Mouse (Mus musculus): ENCODE data around the gene Arhgap15.

Arhgap15 gene

DNA sequence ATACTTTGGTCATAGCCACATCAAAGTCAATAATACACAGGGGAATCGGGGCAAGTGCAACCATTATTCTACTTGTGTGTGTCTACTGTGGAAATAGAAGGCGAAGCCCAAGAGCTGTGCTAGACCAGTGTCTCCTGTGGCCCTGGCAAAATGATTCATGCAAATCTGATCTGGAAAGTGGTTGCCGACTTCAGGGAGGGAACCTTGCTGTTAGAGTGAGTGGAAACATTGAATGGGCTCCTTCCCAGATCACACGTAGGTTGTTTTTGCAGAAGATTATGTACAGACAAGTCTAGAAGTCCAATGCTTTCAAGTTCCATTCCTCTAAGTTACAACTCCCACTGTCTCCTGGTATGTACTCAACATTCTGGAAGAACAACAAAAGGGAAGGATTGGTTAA, 606.2 kb downstream of the Arhgap15 start:
- DNase-seq (ENCODE audit: low spot score in 2 of 2), result no peak

GRCm38 (mm10) chr2:44355316-44355715, 606.7 kb downstream of the Arhgap15 start:
- DNase-seq (ENCODE audit: low spot score in 2 of 2), result no peak

GRCm38 (mm10) chr2:44356248-44356886, 607.7 kb downstream of the Arhgap15 start:
- DNase-seq (ENCODE audit: low spot score in 2 of 2), result no peak

DNA sequence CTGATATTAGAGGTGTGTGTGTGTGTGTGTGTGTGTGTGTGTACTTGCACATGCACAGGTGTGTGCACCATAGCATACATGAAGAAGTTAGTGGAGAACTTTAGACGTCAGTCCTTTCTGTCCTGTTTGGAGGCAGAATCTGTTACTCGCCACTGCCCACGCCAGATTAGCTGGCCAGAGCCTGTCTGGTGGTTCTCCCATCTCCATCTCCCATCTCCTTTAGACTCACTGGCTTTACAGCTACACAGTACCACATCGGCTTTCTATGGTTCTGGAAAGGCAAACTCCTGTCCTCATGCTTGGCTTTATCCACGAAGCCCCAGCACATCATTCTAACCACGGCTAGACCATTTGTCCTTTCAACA, 608.2 kb downstream of the Arhgap15 start:
- no peak for DNase-seq (ENCODE audit: low spot score in 2 of 2)

GRCm38 (mm10) chr2:44380225-44380624, 631.6 kb downstream of the Arhgap15 start:
- DNase-seq (ENCODE audit: low spot score in 2 of 2), result no peak

DNA sequence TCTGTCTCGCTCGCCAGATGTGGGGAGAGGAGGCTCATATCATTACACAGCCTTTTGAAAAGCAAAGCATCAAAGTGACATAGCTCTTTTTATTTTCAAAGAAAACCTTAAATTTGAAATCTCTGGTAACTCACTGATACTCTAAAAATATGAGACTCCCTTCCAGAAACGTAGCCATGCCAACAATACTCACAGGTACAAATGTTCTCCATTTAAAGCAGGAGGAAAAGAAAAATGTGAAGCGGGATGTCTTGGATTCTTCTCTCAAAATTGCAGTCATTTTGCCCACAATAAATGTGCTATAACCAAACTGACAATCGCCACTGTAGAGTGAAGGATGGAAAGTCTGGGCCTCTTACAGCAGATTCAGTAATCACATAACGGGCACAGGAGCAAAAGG, 635.9 kb downstream of the Arhgap15 start:
- no peak for DNase-seq (ENCODE audit: low spot score in 2 of 2)

GRCm38 (mm10) chr2:44389556-44389955, 640.9 kb downstream of the Arhgap15 start:
- DNase-seq (ENCODE audit: low spot score in 2 of 2), result no peak

- DNase-seq (ENCODE audit: low spot score in 2 of 2), result no peak
Measured at GRCm38 (mm10) chr2:44393789-44394188, 645.2 kb downstream of the Arhgap15 start.

- no peak for DNase-seq (ENCODE audit: low spot score in 2 of 2)
Measured at GRCm38 (mm10) chr2:44394956-44395501, 646.4 kb downstream of the Arhgap15 start.

GRCm38 (mm10) chr2:44395577-44395976, 647.0 kb downstream of the Arhgap15 start:
- DNase-seq (ENCODE audit: low spot score in 2 of 2), result no peak

GRCm38 (mm10) chr2:44397209-44397608, 648.6 kb downstream of the Arhgap15 start:
- DNase-seq (ENCODE audit: low spot score in 2 of 2), result no peak

DNA sequence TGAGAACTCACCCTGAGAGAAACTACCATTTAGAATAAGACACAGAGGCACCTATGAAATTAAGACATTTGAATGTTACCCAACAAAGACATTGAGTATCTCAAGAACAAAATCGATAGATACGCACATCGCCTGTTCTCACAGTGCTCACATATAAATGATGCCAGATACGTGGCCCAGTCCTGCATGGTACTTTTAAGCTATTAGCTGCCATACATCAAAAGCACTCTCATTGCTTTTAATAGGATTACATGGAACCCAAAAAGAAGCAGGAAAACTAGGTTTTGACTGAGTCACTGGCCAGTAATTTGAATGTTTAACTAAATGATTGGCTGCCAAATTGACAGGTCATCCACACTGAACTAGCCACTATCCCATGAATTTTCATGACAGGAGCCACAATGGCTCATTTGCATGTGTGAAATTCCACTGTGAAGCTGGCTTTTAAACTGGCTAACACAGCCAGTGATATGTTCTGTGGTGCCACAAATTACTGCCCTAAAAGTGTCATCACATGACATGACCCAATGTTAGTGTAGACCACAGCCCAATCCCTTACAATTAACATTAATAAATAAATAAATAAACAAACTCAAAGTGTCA, 649.2 kb downstream of the Arhgap15 start:
- DNase-seq (ENCODE audit: low spot score in 2 of 2), result no peak

- no peak for DNase-seq (ENCODE audit: low spot score in 2 of 2)
Measured at GRCm38 (mm10) chr2:44399191-44399926, 650.7 kb downstream of the Arhgap15 start.

GRCm38 (mm10) chr2:44401704-44402422, 653.2 kb downstream of the Arhgap15 start:
- DNase-seq (ENCODE audit: low spot score in 2 of 2), result no peak

GRCm38 (mm10) chr2:44411660-44412059, 663.0 kb downstream of the Arhgap15 start:
- DNase-seq (ENCODE audit: low spot score in 2 of 2), result no peak

GRCm38 (mm10) chr2:44416331-44416730, 667.7 kb downstream of the Arhgap15 start:
- DNase-seq (ENCODE audit: low spot score in 2 of 2), result no peak

DNA sequence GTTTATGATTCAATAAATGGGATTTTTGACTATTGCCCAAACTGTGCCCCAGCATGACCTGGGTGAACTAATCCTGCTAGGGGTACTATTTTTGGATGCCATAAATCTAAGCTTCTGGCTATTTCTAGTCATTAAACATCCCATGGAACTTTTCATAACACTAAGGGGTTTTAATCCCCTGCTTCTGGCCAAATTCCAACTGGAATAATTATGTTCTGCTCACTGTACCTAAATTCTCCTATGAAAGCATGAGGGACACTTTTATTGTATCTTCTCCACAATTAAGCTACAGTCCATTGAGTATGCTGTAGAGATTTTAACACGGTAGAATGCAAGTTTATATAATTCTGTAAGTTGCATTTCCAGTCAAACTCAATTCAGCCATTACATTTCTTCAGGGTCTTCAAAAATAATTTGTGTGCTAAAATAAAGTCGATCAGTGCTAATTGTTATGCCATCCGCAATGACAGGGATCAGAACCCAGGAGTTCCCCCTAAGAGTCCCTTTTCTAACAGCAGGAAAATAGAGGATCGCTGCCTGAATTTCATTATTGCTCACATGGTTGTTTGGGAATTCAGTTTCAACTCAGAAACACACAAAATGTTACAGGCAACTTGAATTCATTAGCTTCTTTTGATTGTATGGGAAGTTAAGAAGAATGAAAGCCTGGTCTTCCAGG, 671.1 kb downstream of the Arhgap15 start:
- DNase-seq (ENCODE audit: low spot score in 2 of 2), result no peak

DNA sequence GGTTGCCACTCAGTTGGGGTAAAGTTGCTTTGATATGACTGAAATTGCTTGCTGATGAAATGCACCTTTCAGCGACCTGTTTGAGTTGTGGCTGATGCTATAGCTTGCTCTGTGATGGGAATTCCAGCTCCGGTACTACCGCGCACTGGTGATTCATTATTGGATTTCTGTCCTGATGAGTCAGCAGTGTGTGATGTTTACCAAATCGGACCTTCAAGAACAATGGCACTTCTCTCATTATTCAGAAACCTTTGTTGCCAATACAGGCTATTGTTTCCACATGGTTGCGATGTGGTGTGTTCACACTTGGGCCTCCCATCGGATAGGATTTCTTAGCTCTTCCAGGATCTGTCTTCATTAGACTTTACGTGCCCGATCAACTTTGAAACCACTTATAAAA, 681.9 kb downstream of the Arhgap15 start:
- no peak for DNase-seq (ENCODE audit: low spot score in 2 of 2)

GRCm38 (mm10) chr2:44436652-44437051, 688.0 kb downstream of the Arhgap15 start:
- no peak for DNase-seq (ENCODE audit: low spot score in 2 of 2)

- DNase-seq (ENCODE audit: low spot score in 2 of 2), result no peak
Measured at GRCm38 (mm10) chr2:44437496-44438057, 689.0 kb downstream of the Arhgap15 start.

GRCm38 (mm10) chr2:44438070-44438469, 689.4 kb downstream of the Arhgap15 start:
- no peak for DNase-seq (ENCODE audit: low spot score in 2 of 2)
